Comparison of ENCODE assay signal across 24 mouse cellular contexts in genomic region chr11:55017201-55017600, GRCm38 (mm10). TPM values are rescaled to one million over a fixed set of nuclear protein-coding genes. Genes with fewer than 3 reads are reported as not detected.
A peak's percentile ranks its signal among the peaks of the same experiment; 100 is the strongest.
DNase-seq lines count a peak whose midpoint lies in the region; ATAC-seq and TF ChIP-seq lines count a peak whose summit lies in the region.
"Had no signal": no experiment of that assay in that cellular context is flagged by ENCODE, and none has a peak within 500 bp of the region (broad histone marks: within the 10 kb centered on the region; RNA-seq: fewer than 3 reads in every experiment).

No protein-coding gene starts in this region.

- H3K27me3 ChIP-seq in heart, embryonic 12.5 days (replicated peaks): no peaks in the 10 kb centered on the region
- no peaks in the 10 kb centered on the region for H3K27me3 ChIP-seq in heart, embryonic 11.5 days (ENCODE audit: control insufficient read depth, insufficient read depth, low read length)
- no peaks in the 10 kb centered on the region for H3K27me3 ChIP-seq in hindbrain, postnatal 0 days (ENCODE audit: insufficient read depth, low read length)
- H3K27me3 ChIP-seq in hindbrain, embryonic 12.5 days: no peaks in the 10 kb centered on the region
- no peaks in the 10 kb centered on the region for H3K27me3 ChIP-seq in limb, embryonic 15.5 days
- H3K27me3 ChIP-seq in limb, embryonic 10.5 days (ENCODE audit: low read depth, poor library complexity, severe bottlenecking): no peaks in the 10 kb centered on the region
- H3K27me3 ChIP-seq: CH12.LX; forebrain, embryonic 13.5 days; kidney, embryonic 15.5 days; Patski had no signal

- no peak for ATAC-seq in heart, embryonic 12.5 days (ENCODE audit: insufficient number of reproducible peaks, low FRiP score)
- ATAC-seq in heart, embryonic 11.5 days (replicated peaks; ENCODE audit: insufficient number of reproducible peaks, low FRiP score, low TSS enrichment): no peak
- no peak for ATAC-seq in hindbrain, postnatal 0 days
- no peak for ATAC-seq in hindbrain, embryonic 12.5 days (ENCODE audit: low FRiP score)
- no peak for ATAC-seq in limb, embryonic 15.5 days (ENCODE audit: insufficient number of reproducible peaks, low FRiP score, low TSS enrichment, low read depth)
- ATAC-seq: forebrain, embryonic 13.5 days; midbrain, embryonic 16.5 days had no signal

- 87% methylated on average over 2 of the region's 2 CpGs for WGBS in heart, embryonic 12.5 days
- 69% methylated on average over 2 of the region's 2 CpGs for WGBS in heart, embryonic 11.5 days (ENCODE audit: insufficient replicate concordance)
- 71% methylated on average over 2 of the region's 2 CpGs for WGBS in hindbrain, postnatal 0 days
- WGBS in hindbrain, embryonic 12.5 days: 78% methylated on average over 2 of the region's 2 CpGs
- 57% methylated on average over 2 of the region's 2 CpGs for WGBS in limb, embryonic 15.5 days
- 84% methylated on average over 2 of the region's 2 CpGs for WGBS in limb, embryonic 10.5 days
- 55% methylated on average over 2 of the region's 2 CpGs for WGBS in olfactory bulb, adult 2 months

- H3K4me1 ChIP-seq in heart, embryonic 12.5 days (replicated peaks): peaks cover 89% of the 10 kb centered on the region
- H3K4me1 ChIP-seq in heart, embryonic 11.5 days (ENCODE audit: control insufficient read depth, insufficient read depth, low read length): peaks cover 65% of the 10 kb centered on the region
- peaks cover 33% of the 10 kb centered on the region for H3K4me1 ChIP-seq in hindbrain, postnatal 0 days (ENCODE audit: insufficient read depth, low read length)
- H3K4me1 ChIP-seq in hindbrain, embryonic 12.5 days: peaks cover 18% of the 10 kb centered on the region
- peaks cover 61% of the 10 kb centered on the region for H3K4me1 ChIP-seq in limb, embryonic 15.5 days
- H3K4me1 ChIP-seq in limb, embryonic 10.5 days: peaks cover 21% of the 10 kb centered on the region
- H3K4me1 ChIP-seq in olfactory bulb, adult 2 months (ENCODE audit: control insufficient read depth, insufficient read depth, low read length): peaks cover 39% of the 10 kb centered on the region

- H3K9me3 ChIP-seq in heart, embryonic 12.5 days (replicated peaks): no peaks in the 10 kb centered on the region
- no peaks in the 10 kb centered on the region for H3K9me3 ChIP-seq in heart, embryonic 11.5 days (replicated peaks; ENCODE audit: control insufficient read depth, low read length)
- H3K9me3 ChIP-seq in hindbrain, postnatal 0 days (ENCODE audit: low read length): no peaks in the 10 kb centered on the region
- no peaks in the 10 kb centered on the region for H3K9me3 ChIP-seq in hindbrain, embryonic 12.5 days (replicated peaks)
- no peaks in the 10 kb centered on the region for H3K9me3 ChIP-seq in limb, embryonic 15.5 days
- H3K9me3 ChIP-seq in limb, embryonic 10.5 days (replicated peaks): no peaks in the 10 kb centered on the region
- H3K9me3 ChIP-seq: forebrain, embryonic 13.5 days; G1E; kidney, embryonic 15.5 days; midbrain, embryonic 10.5 days had no signal

- no peak for TF ChIP-seq CTCF in hindbrain, postnatal 0 days (IDR thresholded peaks at IDR 0.05; ENCODE audit: low read depth)
- TF ChIP-seq CTCF in olfactory bulb, adult 2 months (IDR thresholded peaks at IDR 0.05; ENCODE audit: insufficient read depth, low read depth, low read length): no peak

- no peak for DNase-seq in hindbrain, postnatal 0 days (ENCODE audit: low spot score)
- DNase-seq in limb, embryonic 10.5 days (ENCODE audit: low spot score): no peak
- DNase-seq in thymus, adult 18-20 months: no peak
- DNase-seq: adrenal gland, postnatal 36 days; B cell, adult 2 months; cerebellum, adult 18-20 months; cerebellum, postnatal 25 days; gastrocnemius, postnatal 10 days; kidney, adult 11 months; kidney, postnatal 36 days; left cerebral cortex, postnatal 4 days; lung, postnatal 4 days had no signal

- 0 out of 2 replicates have a peak overlapping the region, but pooled peaks have one; percentile 22 for H3K9ac ChIP-seq in heart, embryonic 12.5 days
- no peak overlapping the region for H3K9ac ChIP-seq in heart, embryonic 11.5 days (ENCODE audit: low read depth, low read length)
- no peak overlapping the region for H3K9ac ChIP-seq in hindbrain, postnatal 0 days (replicated peaks; ENCODE audit: low read length)
- H3K9ac ChIP-seq in hindbrain, embryonic 12.5 days: no peak overlapping the region
- H3K9ac ChIP-seq in limb, embryonic 15.5 days: no peak overlapping the region
- H3K9ac ChIP-seq: forebrain, embryonic 13.5 days; kidney, embryonic 15.5 days had no signal

- no peak overlapping the region for H3K4me2 ChIP-seq in heart, embryonic 12.5 days
- no peak overlapping the region for H3K4me2 ChIP-seq in heart, embryonic 11.5 days
- no peak overlapping the region for H3K4me2 ChIP-seq in hindbrain, postnatal 0 days (ENCODE audit: low read depth, low read length)
- no peak overlapping the region for H3K4me2 ChIP-seq in hindbrain, embryonic 12.5 days (replicated peaks)
- no peak overlapping the region for H3K4me2 ChIP-seq in limb, embryonic 15.5 days
- H3K4me2 ChIP-seq: forebrain, embryonic 13.5 days; kidney, embryonic 15.5 days had no signal

- TF ChIP-seq POLR2A in olfactory bulb, adult 2 months (IDR thresholded peaks at IDR 0.05; ENCODE audit: insufficient read depth, low read depth, low read length): no peak

- peaks cover 73% of the 10 kb centered on the region for H3K36me3 ChIP-seq in heart, embryonic 12.5 days
- peaks cover 33% of the 10 kb centered on the region for H3K36me3 ChIP-seq in heart, embryonic 11.5 days (ENCODE audit: control insufficient read depth, insufficient read depth, low read length)
- peaks cover 4% of the 10 kb centered on the region; the same call in 1 of the 2 replicates for H3K36me3 ChIP-seq in hindbrain, postnatal 0 days (ENCODE audit: insufficient read depth, low read length)
- H3K36me3 ChIP-seq in hindbrain, embryonic 12.5 days: no peaks in the 10 kb centered on the region
- peaks cover 83% of the 10 kb centered on the region for H3K36me3 ChIP-seq in limb, embryonic 15.5 days
- peaks cover 46% of the 10 kb centered on the region for H3K36me3 ChIP-seq in limb, embryonic 10.5 days
- H3K36me3 ChIP-seq: G1E; midbrain, embryonic 10.5 days had no signal

- no peak overlapping the region for H3K4me3 ChIP-seq in heart, embryonic 12.5 days
- H3K4me3 ChIP-seq in heart, embryonic 11.5 days (ENCODE audit: low read depth, low read length): no peak overlapping the region
- no peak overlapping the region for H3K4me3 ChIP-seq in hindbrain, postnatal 0 days (ENCODE audit: low read length)
- no peak overlapping the region for H3K4me3 ChIP-seq in hindbrain, embryonic 12.5 days
- no peak overlapping the region for H3K4me3 ChIP-seq in limb, embryonic 15.5 days
- no peak overlapping the region for H3K4me3 ChIP-seq in limb, embryonic 10.5 days
- no peak overlapping the region for H3K4me3 ChIP-seq in olfactory bulb, adult 2 months (ENCODE audit: insufficient read depth, low read depth, low read length)
- H3K4me3 ChIP-seq: forebrain, embryonic 13.5 days; kidney, embryonic 15.5 days; midbrain, embryonic 10.5 days had no signal

- H3K27ac ChIP-seq in heart, embryonic 12.5 days (ENCODE audit: poor library complexity, severe bottlenecking): peak overlapping the region; percentile 91
- no peak overlapping the region; the same call in 1 of the 2 replicates for H3K27ac ChIP-seq in heart, embryonic 11.5 days (ENCODE audit: low read depth, low read length)
- H3K27ac ChIP-seq in hindbrain, postnatal 0 days: peak overlapping the region; percentile 80; the same call in 1 of the 2 replicates
- H3K27ac ChIP-seq in hindbrain, embryonic 12.5 days: no peak overlapping the region
- H3K27ac ChIP-seq in limb, embryonic 15.5 days: peak overlapping the region; percentile 13; the same call in 1 of the 2 replicates
- H3K27ac ChIP-seq in limb, embryonic 10.5 days: no peak overlapping the region
- peak overlapping the region; percentile 55 for H3K27ac ChIP-seq in olfactory bulb, adult 2 months (ENCODE audit: insufficient read depth, low read depth, low read length)
- H3K27ac ChIP-seq: forebrain, embryonic 13.5 days; kidney, embryonic 15.5 days; midbrain, embryonic 10.5 days had no signal

RNA-seq across cellular contexts. Expression of gene Anxa6, which starts 16.0 kb away (rescaled TPM):
- 335 and 339 TPM in 2 replicates for polyA plus RNA-seq in heart, embryonic 12.5 days (2016; fragmentation: Nextera tagmentation; extraction: Ambion mirVana)
- 300 and 370 TPM in 2 replicates for polyA plus RNA-seq in heart, embryonic 11.5 days (2014; fragmentation: Nextera tagmentation; extraction: Ambion mirVana)
- 83.2 and 86.0 TPM in 2 replicates for total RNA-seq in hindbrain, postnatal 0 days (2014; rRNA removed)
- 71.3 and 74.8 TPM in 2 replicates for polyA plus RNA-seq in hindbrain, postnatal 0 days (2015; fragmentation: Nextera tagmentation; extraction: Ambion mirVana)
- polyA plus RNA-seq in hindbrain, embryonic 12.5 days (2016; fragmentation: Nextera tagmentation; extraction: Ambion mirVana): 121 and 140 TPM in 2 replicates
- 380 and 403 TPM in 2 replicates for polyA plus RNA-seq in limb, embryonic 15.5 days (2015; fragmentation: Nextera tagmentation; extraction: Ambion mirVana)
- 53.5 and 69.1 TPM in 2 replicates for polyA plus RNA-seq in limb, embryonic 10.5 days (2016; fragmentation: Nextera tagmentation; extraction: Ambion mirVana)
- not detected in 2 replicates for polyA plus RNA-seq in olfactory bulb, adult 2 months (2012; ENCODE audit: insufficient read depth, insufficient read length, low replicate concordance, missing spikeins)

RNA-seq across cellular contexts. Expression of gene Tnip1, which starts 54.5 kb away (rescaled TPM):
- 23.1 and 23.6 TPM in 2 replicates for polyA plus RNA-seq in heart, embryonic 12.5 days (2016; fragmentation: Nextera tagmentation; extraction: Ambion mirVana)
- polyA plus RNA-seq in heart, embryonic 11.5 days (2014; fragmentation: Nextera tagmentation; extraction: Ambion mirVana): 16.0 and 16.8 TPM in 2 replicates
- 15.3 and 16.7 TPM in 2 replicates for total RNA-seq in hindbrain, postnatal 0 days (2014; rRNA removed)
- polyA plus RNA-seq in hindbrain, postnatal 0 days (2015; fragmentation: Nextera tagmentation; extraction: Ambion mirVana): 17.1 and 19.8 TPM in 2 replicates
- polyA plus RNA-seq in hindbrain, embryonic 12.5 days (2016; fragmentation: Nextera tagmentation; extraction: Ambion mirVana): 19.0 and 20.8 TPM in 2 replicates
- 24.2 and 25.0 TPM in 2 replicates for polyA plus RNA-seq in limb, embryonic 15.5 days (2015; fragmentation: Nextera tagmentation; extraction: Ambion mirVana)
- polyA plus RNA-seq in limb, embryonic 10.5 days (2016; fragmentation: Nextera tagmentation; extraction: Ambion mirVana): 10.0 and 14.0 TPM in 2 replicates
- 110 TPM in 1 of 2 replicates, not detected in the other for polyA plus RNA-seq in olfactory bulb, adult 2 months (2012; ENCODE audit: insufficient read depth, insufficient read length, low replicate concordance, missing spikeins)

Comparison
In these comparisons a context has a peak if more than half of its experiments do, and no peak if none do; other contexts are left out.
1. H3K27ac ChIP-seq: peak in heart, embryonic 12.5 days (single experiment), hindbrain, postnatal 0 days (single experiment), limb, embryonic 15.5 days (single experiment) and olfactory bulb, adult 2 months (single experiment); none in heart, embryonic 11.5 days (single experiment), hindbrain, embryonic 12.5 days (single experiment) and limb, embryonic 10.5 days (single experiment).